Mouse (Mus musculus) ovary, postnatal 36 days (tissue): ENCODE measurements around the gene Msx2.
A peak's percentile ranks its signal among the peaks of the same experiment; 100 is the strongest.

Experiments
- DNase-seq: peaks from one replicate; pipeline ENCODE4 v3.0.0; 2022; ENCODE audit warnings: low spot score, mixed read lengths

Gene Msx2

GRCm38 (mm10) chr13:53472614-53473124 lies at the start of gene Msx2:
Gene Msx2, minus strand, starts transcription at chr13:53473074.
- peak; percentile 66 for DNase-seq

GRCm38 (mm10) chr13:53521468-53521867 lies 48.6 kb upstream of the Msx2 start:
- DNase-seq = no peak

- no peak for DNase-seq
These were observed 47.6 kb upstream of the Msx2 start for GRCm38 (mm10) chr13:53520343-53520937.

GRCm38 (mm10) chr13:53519727-53520126 lies 46.9 kb upstream of the Msx2 start:
- no peak for DNase-seq

- no peak for DNase-seq
These were observed 45.4 kb upstream of the Msx2 start for GRCm38 (mm10) chr13:53518306-53518705.

- DNase-seq = no peak
These were observed 41.7 kb upstream of the Msx2 start for GRCm38 (mm10) chr13:53514574-53514973.

GRCm38 (mm10) chr13:53511366-53511765 lies 38.5 kb upstream of the Msx2 start:
- no peak for DNase-seq

- DNase-seq = no peak
These were observed 29.5 kb upstream of the Msx2 start for GRCm38 (mm10) chr13:53502406-53502805.

- no peak for DNase-seq
These were observed 28.8 kb upstream of the Msx2 start for GRCm38 (mm10) chr13:53501561-53502253.

- no peak for DNase-seq
These were observed 28.2 kb upstream of the Msx2 start for GRCm38 (mm10) chr13:53501057-53501456.

GRCm38 (mm10) chr13:53486512-53486911 lies 13.6 kb upstream of the Msx2 start:
- DNase-seq = no peak

GRCm38 (mm10) chr13:53475701-53476188 lies 2.9 kb upstream of the Msx2 start:
- peak; percentile 40 for DNase-seq

GRCm38 (mm10) chr13:53474491-53474890 lies 1.6 kb upstream of the Msx2 start:
- DNase-seq = no peak

- no peak for DNase-seq
These were observed 1.1 kb upstream of the Msx2 start for GRCm38 (mm10) chr13:53473991-53474390.

GRCm38 (mm10) chr13:53473291-53473690 lies 417 bp upstream of the Msx2 start:
- DNase-seq = no peak

GRCm38 (mm10) chr13:53471926-53472613 lies 804 bp downstream of the Msx2 start:
- no peak for DNase-seq

GRCm38 (mm10) chr13:53471411-53471810 lies 1.5 kb downstream of the Msx2 start:
- no peak for DNase-seq

GRCm38 (mm10) chr13:53470437-53471151 lies 2.3 kb downstream of the Msx2 start:
- no peak for DNase-seq

- DNase-seq = no peak
These were observed 3.1 kb downstream of the Msx2 start for GRCm38 (mm10) chr13:53469756-53470155.

GRCm38 (mm10) chr13:53468171-53468570 lies 4.7 kb downstream of the Msx2 start:
- no peak for DNase-seq

- DNase-seq = no peak
These were observed 6.5 kb downstream of the Msx2 start for GRCm38 (mm10) chr13:53466189-53466866.
